Mouse (Mus musculus) spleen, postnatal 10 days (tissue): ENCODE results near the gene Snrpa1.
"Not testable (repeated sequence)": the region's sequence is repeated elsewhere in the genome, so short reads cannot be mapped to it uniquely, and the experiment has no call there.

Experiments used
- DNase-seq, 2 experiments: peaks; one replicate each; pipeline ENCODE4 v3.0.0; 2021 to 2022; ENCODE audit warnings: low spot score in 2 of 2

Gene Snrpa1

DNA sequence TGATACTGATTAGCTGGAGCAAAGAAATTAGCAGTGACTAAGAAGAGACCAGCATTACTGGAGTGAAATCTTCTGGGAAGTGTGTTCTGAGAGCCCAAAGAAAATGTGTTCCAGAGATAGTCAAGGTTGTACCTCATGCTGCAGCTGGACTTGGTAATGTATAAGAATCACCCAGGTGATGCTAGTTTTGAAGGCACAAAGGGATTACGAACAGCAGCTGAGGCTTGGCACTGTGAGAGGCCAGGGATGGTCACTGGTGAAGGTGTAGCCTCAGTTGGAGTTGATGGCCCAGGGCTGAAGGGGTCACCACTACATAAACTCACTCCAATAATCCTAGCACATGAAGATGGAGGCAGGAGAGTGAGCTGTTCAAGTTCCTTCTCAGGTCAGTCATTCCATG is at the start of gene Snrpa1:
Snrpa1 (plus strand) TSS at position 301 of the 400 bp plus-strand sequence.
- no peak for DNase-seq

DNA sequence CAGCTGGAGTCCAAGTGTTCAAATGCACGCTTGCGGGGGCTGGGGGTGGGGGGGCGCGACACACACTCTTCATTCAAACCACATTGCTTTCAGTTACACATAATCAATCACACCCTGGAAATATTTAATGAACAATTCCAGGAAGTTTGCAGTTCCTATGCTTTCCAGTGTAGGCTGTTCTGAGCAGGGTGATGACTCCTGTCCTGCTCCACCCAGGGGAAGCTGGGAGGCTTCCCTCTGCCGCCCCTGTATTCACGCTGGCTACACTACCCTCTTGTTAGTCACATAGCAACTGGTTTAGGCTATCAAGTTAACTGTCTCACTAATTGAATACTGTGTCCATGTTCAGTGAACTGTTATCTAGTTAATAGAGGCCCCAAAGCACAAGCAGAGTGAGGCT is 48.3 kb upstream of the Snrpa1 start:
- DNase-seq: no peak

DNA sequence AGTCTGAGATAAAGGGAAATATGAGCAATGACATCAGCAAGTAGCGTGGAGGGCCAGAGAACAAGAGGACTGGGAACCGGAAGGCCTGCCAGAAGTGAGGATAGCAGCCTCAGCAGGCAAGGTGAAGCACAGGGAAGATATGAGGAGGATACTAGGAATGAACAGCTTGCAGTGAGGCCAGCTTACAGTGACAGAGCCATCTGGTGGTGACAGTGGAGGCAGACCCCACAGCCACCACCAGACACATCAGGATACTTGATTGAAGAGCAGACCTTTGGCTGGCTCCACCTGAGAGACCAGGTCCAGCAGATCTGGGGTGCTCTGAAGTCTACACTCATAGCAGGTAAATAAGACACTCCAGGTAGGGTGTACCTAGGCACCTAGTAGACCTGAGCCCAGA is 31.1 kb upstream of the Snrpa1 start:
- no peak for DNase-seq

DNA sequence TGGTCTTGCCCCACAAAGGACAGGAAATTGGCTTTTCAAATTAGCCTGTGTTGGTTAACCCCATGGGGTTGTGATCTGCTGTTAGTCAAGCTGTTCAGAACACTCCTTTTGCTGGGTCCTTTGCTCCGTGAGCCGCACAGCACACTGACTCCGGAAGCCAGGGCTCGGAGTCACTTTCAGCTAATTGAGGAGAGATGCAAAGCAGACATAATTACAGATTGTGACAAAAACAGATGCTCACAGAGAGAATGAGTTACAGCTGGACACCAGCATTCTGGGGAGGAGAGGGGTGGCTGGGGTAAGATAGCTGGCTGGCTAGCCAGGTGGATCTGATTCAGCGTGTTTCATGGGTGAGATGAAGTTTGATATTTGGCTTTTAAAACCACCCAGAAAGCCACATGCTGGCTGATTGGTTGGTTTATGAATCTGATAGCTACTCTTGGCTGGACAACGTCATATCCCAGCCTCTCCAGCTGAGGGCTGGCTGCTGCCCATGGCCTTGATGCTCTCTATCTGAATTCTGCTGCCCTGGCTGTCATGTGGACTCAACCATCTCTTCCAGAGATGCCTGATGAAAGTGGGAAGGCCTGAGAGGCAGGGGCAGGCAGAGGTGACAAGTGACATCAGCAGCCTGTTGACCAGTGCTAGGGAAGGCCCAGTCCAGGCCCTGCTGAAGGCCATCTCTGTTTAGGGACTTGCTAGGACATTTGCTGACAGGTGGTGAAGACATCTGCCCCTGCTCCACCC is 29.9 kb upstream of the Snrpa1 start:
- no peak for DNase-seq

DNA sequence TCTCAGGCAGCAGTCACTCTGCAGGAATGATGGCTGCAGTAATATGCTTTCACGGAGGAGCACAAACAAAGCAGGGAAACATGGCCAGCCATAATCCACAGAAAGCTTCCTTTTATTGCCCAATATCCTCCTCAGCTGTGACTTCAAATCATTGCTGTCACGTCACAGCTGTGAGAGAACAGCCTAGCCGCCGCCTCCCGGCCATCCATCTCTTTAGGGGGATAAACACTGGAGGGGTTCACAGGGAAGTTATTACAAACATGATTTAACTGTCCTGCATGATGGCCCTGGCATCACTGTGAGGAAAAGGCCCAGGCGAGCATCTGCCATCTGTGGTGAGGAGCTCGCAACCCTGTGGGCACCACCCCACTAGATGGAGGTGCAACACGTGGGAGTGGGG is 22.0 kb upstream of the Snrpa1 start:
- DNase-seq: no peak

DNA sequence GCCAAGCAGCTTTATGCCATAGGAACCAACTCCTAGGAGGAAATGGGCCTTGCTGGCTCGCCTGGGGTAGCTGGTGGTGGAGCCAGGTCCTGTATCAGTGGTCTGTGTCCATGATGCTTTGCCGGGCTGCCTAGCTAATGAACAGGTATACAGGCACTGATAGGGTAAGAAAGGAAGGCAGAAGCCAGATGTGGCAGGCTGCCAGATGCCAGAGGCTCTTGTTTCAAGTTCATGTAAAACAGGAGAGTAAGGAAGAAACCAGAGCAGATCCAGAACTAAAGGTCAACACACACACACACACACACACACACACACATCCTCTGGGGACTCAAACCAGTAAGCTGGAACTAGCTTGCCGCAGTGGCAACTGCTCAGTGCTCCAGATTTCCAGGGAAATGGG is 20.5 kb upstream of the Snrpa1 start:
- DNase-seq: no peak

DNA sequence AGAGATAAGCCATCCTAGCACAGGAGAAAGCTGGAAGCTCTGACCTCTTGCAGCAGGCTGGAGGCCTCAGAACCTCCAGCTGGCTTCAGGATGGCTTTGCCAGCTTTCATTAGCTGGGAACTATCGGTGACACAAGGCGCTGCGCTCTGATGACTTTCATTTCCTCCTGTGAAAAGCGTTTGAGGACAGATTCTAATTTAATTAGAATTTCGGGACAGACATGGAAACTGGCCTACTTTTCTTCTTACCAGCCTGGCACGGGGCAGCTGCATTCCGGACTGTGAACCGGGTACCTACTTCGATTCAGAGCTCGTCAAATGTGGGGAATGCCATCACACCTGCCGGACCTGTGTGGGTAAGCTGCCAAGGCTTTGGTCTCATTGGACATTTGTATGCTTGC is 20.1 kb upstream of the Snrpa1 start:
- no peak for DNase-seq

DNA sequence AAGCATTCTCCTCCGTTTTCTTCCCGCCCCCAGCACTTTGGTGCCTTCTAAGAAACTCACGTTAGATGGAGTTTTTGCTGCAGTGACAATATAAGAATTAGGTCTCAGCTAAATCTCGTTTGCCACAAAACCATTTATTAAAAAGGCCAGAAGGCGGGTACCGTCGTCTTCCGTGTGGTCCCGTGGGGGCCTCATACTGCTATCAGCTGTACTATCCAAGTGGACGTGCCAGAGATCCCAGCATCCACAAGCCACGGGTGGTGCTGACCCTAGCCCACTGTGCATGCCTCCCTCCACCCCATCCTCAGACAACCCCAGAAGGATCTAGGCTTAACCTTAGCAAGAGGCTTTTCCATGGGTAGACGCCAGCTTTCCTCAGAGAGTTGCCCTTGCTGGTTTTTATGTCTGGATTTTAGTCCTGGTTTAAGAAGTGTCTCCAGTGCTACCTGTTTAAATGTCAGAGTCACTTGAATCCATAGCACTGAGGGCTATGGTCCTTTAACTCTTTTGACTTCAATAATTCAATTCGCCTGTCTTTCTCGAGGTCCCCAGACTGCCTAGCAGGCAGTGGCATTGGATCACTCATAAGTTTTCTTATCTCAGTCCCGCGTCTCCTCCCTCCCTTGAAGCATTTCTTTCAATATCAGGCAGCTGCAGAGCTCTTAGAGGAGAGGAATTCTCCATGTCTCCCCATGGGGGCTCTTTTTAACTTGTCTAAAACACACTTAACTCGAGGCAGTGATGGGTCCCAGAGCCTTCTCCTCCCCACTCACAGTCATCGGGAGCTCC is 18.6 kb upstream of the Snrpa1 start:
- no peak for DNase-seq

DNA sequence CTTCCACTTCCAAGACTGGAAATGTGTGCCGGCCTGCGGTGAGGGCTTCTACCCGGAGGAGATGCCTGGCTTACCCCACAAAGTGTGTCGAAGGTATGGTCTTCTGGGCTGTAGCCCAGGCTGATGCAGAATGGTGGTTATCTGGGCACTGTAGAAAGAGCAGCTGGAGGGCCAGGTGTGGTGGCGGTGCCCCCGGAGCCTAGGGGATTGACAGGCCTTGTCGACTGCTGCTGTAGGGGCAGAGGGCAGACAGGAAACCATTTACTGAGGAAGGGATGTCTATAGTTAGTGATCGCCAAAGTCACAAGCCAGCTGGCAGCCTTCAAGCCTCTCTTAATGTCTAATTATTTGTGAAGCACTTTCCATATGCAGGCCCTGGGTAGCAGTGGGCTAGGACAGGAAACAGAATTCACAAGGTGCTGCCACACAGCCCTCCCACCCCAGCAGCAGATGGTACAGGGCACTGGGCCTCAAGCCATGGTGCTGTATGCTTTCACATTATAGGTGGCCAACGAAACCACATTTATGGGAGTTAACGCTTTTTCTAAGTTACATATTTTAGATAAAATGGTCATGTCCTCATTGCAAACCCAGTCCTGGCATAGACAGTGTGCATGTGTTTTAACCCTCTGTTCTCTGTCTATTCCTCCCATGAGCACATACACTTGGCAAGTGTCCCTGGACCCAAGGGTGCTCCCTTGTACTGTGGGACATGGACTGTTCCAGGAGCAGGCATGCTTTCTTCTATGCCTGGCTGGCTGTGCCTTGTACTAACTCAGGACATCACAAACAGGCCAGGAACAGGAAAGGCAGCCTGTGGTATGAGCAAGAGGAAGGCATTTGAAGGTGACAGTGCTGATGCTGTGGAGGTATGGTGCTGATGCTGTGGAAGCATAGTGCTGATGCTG is 15.0 kb upstream of the Snrpa1 start, which contains the start of gene Gm45213:
Gm45213 (plus strand) TSS at position 51 of the 908 bp plus-strand sequence.
- no peak for DNase-seq

DNA sequence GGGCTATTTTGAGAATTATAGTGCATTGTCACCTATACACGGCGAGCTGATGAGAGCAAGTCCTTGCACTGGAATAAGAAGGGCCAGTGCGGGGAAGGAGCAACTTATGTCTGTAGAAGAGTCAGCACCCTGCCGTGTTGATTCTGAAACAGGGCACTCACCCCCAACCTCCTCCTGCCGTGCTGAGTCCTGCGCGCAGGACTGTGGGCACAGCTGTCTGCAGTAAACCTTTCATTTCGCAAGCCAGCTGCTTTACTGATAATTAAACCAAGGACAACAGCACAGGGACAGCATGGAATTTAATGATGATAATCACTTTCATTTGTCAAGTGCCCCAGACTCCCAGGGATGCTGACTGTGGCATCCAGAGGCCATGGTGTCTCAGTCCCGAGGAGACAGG is 14.2 kb upstream of the Snrpa1 start:
- DNase-seq: no peak

DNA sequence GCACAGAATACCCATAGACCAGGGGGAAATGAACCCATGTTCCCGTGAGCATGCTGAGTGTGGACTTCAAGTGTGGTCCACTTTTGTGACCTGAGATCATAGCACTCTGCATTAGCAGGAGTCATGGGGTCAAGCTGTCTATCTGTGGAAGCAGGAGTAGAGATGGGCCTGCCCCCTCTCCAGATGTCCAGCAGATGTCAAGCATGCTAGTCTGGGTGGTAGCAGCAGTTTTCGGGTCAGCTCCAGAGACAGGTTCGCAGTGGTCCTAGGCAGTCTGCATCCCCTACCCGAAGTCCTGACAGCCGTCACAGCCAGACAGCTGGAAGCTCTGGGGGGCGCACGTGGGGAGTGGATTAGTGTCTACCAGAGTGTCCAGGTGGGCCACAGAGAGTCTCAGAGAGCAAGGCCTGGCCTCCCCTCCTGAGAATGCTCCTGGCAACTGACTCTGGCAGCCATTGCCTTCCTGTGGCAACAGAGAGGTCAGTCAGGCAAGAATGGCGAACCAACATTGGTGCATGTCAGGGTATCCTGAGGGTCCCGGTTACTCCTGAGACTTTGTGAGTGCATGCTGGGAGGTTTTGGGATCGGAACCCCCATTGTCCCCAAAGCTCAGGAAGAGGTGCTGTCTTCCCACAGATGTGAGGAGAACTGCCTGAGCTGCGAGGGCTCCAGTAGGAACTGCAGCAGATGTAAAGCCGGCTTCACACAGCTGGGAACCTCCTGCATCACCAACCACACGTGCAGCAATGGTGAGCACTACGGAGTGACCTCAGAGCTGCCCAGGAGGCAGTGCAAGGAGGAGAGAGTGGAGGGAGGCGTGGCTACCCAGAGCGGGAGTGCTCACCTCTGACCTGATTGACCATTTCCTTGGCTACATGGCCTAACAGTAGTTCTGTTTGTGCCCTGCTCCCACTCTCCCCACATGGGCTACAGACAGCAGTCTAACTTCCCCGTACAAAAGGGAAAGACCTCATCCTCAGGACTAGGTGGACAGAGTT is 11.6 kb upstream of the Snrpa1 start:
- no peak for DNase-seq

DNA sequence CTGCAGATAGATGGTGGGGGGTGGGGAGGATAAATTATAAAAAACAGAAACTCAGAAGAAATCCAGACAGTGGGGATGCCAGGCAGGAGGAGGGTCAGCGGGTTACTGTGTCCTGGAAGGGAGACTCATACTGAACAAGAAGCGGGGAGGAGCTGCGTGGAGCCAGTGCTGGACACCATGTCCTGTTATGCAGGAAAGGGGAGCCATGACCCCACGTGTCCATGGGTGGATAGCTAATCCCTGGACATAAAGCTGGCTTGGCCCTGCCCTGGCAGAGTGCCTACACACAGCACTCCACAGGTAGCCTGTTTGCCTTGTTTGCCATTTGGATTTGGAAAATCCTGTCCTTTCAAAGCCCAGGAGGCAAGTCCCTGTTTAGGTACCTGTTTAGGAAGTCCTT is 10.8 kb upstream of the Snrpa1 start:
- DNase-seq: no peak

DNA sequence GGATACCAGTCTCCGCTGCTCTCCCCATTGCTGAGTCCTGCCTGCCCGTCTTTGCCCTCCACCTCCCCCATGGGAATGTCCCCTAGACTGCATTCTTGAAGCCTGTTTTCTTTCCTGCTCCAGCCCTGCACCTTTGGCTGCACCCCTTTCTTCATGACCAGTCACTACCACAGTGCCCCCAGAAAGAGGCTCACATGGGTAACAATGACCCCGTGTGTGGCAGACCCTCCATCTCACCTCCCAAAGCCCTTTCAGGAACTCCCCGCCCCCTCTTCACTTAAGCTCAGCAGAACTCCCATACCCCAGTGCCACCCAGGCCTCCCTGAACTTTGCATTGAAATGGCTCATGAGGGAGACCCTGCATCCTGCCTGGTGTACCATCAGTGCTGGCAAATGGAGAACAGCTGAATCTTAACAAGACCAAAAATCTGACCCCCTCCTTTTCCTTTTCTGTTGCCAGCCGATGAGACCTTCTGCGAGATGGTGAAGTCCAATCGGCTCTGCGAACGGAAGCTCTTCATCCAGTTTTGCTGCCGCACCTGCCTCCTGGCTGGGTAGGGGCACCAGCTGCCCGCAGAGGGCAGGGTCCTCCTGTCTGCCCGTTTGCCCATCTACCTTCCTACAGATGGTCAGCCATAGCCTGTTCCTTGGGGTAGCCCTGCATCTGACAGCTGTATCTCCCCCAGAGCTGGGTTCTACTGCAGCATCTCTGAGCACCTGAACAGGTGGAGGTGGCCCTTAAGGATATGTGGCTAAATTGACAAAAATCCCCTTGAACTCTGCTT is 10.2 kb upstream of the Snrpa1 start:
- DNase-seq: no peak

DNA sequence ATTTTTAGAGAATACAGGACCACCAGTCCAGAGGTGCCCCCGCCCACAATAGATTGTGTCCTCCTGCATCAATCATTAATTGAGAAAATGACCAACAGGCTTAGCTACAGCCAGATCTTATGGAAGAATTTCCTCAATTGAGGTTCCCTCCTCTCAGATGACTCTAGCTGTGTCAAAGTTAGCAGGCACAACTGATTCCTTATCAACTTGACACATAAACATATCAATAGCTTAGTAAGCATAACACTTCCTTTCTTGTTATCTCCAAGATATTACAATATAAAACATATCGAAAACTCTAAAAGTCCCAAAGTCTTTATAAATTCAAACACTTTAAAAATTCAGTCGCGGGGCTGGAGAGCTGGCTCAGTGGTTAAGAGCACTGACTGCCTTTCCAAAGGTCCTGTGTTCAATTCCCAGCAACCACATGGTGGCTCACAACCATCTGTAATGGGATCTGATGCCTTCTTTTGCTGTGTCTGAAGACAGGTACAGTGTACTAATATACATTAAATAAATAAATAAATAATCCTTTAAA is 4.8 kb upstream of the Snrpa1 start:
- DNase-seq: no peak

DNA sequence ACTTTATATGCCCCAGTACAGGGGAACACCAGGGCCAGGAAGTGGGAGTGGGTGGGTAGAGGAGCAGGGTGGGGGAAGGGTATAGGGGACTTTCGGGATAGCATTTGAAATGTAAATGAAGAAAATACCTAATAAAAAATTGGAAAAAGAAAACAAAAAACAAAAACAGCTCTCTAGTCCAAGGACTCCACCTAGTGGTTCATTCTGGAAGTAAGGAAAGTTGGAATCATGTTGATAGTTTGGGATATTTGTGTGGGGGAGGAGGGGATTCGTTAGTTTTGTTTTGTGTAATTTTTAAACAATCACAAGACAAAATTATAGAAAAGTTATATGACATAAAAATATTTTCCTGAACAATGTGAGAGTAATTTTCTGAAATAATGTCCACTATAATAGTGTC is 3.4 kb upstream of the Snrpa1 start:
- DNase-seq: not testable (repeated sequence)

DNA sequence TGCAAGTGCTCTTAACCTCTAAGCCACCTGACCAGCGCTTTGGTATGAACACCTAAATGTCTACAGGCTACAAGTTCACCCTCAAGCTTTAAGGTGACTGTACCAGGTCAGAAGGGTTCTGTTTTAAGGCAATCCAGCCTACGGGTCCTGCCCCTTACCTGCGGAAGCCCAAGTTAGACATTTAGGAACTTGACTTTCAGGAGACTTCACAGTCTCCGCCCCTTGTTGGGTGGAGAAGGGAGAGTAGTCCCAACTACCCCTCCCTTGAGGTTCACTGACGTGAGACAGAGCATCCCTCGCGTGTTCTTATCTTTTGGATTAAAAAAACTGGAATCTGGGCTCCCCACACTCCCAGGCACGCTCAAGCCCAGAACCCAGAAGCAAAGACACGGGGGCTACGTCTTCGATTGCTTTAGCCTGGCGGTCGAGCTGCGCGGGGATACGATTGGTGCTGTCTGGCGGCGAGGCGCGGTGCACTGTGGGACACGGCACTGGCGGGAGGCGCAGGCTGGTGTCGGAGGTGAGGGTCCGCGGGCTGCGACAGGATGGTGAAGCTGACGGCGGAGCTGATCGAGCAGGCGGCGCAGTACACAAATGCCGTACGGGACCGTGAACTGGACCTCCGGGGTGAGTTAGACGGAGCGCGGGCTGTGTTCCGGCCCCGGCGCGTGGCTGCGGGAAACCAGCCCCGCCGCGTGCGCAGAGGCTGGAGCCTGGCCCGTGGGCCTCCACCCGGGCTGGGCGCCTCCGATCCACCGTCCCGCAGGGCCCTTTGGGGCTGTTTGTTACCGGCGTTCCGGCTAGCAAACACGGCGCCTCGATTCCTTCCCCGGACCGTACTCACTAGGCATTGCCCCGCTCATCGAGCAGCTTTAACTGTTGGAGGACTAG is 1.5 kb downstream of the Snrpa1 start:
- peak; percentile 86 to 90 for DNase-seq

DNA sequence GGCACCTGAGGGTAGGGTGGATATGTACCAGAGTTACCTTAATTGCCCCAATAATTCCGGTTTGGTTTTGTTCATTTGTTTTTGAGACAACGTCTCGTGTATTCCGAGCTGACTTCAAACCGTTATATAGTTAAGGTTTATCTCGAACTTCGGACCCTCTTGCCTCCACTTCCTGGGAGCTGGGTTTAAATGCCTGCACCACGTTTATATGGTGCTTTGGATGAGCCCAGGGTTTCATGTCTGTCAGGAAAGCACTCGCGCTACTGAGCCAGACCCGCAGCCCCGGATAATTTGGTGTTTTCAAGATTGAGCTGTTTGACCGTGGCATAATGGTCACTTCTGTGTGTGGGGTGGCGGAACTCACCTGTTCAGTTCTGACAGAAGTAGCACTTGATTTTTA is 2.3 kb downstream of the Snrpa1 start:
- no peak for DNase-seq

DNA sequence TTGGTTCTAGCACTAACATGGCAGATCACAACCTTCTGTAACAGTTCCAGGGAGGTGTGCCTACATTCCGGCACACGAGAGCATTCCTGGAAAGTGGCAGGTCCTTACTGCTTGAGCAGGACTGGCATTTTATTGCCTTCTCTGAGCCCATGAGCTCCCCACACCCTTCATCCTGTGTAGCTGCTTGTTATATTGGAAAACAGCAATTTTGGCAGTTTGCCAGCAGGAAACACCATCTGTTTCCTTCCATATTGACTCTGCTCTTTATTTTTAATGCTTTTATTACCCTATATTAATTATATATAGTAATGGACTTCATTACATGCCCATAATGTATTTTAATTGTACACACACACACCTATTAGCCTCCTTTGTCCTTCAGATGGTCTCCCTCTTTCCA is 17.6 kb downstream of the Snrpa1 start:
- no peak for DNase-seq
